Comparison of ENCODE assay signal across 11 mouse cellular contexts in the genomic region with DNA sequence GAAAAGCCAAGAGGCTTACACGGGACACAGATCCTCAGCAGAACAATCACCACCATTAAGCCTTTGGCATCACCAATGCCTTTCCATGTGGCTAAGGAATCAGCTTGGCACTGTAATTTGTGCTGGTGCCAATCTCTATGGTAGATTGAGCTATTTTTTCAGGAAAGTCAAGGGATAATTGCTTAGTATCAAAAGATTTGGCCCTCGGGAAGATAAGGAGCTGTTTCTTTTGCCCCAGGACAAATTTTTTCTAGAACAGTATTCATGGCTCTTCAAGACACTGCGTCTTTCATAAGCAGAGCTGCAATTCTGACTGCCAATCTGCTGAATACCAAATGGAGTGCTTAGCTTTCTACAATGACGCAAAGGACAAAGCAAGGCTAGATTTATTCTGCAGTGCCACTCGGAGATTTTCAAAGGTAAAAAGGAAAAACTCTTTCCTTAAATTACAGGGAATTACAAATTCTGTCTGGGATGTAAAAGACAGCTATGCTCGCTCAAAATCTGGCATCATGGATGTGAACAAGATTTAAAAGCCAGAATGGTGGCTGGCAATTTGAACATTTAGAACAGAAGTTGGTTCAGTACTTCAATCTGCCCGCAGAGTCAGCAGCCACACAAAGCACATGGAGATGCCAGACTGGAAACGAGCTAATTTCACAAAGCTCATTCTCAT. TPM values are rescaled to one million over a fixed set of nuclear protein-coding genes. Genes with fewer than 3 reads are reported as not detected.
A peak's percentile ranks its signal among the peaks of the same experiment; 100 is the strongest.
DNase-seq lines count a peak whose midpoint lies in the region; ATAC-seq lines count a peak whose summit lies in the region.
"Had no signal": no experiment of that assay in that cellular context is flagged by ENCODE, and none has a peak within 500 bp of the region (broad histone marks: within the 10 kb centered on the region; RNA-seq: fewer than 3 reads in every experiment).

No protein-coding gene starts in this region.

- H3K27me3 ChIP-seq in embryonic facial prominence, embryonic 14.5 days (replicated peaks; ENCODE audit: control insufficient read depth, insufficient read depth, low read length) = no peaks in the 10 kb centered on the region
- H3K27me3 ChIP-seq: limb, embryonic 15.5 days had no signal

- H3K9ac ChIP-seq in embryonic facial prominence, embryonic 14.5 days (ENCODE audit: low read depth, low read length) = no peak overlapping the region
- H3K9ac ChIP-seq: limb, embryonic 15.5 days had no signal

- no peaks in the 10 kb centered on the region for H3K4me1 ChIP-seq in embryonic facial prominence, embryonic 14.5 days (ENCODE audit: control insufficient read depth, insufficient read depth, low read length)
- H3K4me1 ChIP-seq: limb, embryonic 15.5 days had no signal

- 0 out of 2 replicates have a peak, but pooled peaks cover 7% of the 10 kb centered on the region for H3K36me3 ChIP-seq in embryonic facial prominence, embryonic 14.5 days (ENCODE audit: control insufficient read depth, insufficient read depth, low read length)
- H3K36me3 ChIP-seq: limb, embryonic 15.5 days had no signal

- 52% methylated on average over 8 of the region's 8 CpGs for WGBS in embryonic facial prominence, embryonic 14.5 days

- no peak overlapping the region for H3K4me3 ChIP-seq in embryonic facial prominence, embryonic 14.5 days (ENCODE audit: low read depth, low read length)
- H3K4me3 ChIP-seq: limb, embryonic 15.5 days had no signal

- H3K27ac ChIP-seq in embryonic facial prominence, embryonic 14.5 days (replicated peaks; ENCODE audit: low read depth, low read length) = 0 out of 2 replicates have a peak overlapping the region, but pooled peaks have one; percentile 55
- H3K27ac ChIP-seq: limb, embryonic 15.5 days had no signal

- no peaks in the 10 kb centered on the region for H3K9me3 ChIP-seq in embryonic facial prominence, embryonic 14.5 days (ENCODE audit: control insufficient read depth, low read length)
- H3K9me3 ChIP-seq: G1E; limb, embryonic 15.5 days had no signal

- DNase-seq in cerebellum, adult 11 months = peak; percentile 42
- peak; percentile 38 for DNase-seq in embryonic facial prominence, embryonic 14.5 days (ENCODE audit: low spot score)
- DNase-seq in layer of hippocampus, adult 9-11 months = peak; percentile 83
- peak; percentile 20 for DNase-seq in naive thymus-derived CD4-positive, alpha-beta T cell, adult 2 months (ENCODE audit: low read depth)
- no peak for DNase-seq in adrenal gland, postnatal 25 days
- no peak for DNase-seq in urinary bladder, adult 2 months (ENCODE audit: low spot score)
- DNase-seq in lung, adult 18-20 months = no peak

- no peak for ATAC-seq in embryonic facial prominence, embryonic 14.5 days (ENCODE audit: low read depth)
- no peak for ATAC-seq in megakaryocyte-erythroid progenitor cell, adult 5-6 weeks (replicated peaks; ENCODE audit: low FRiP score, low TSS enrichment, poor library complexity, severe bottlenecking)

- no peak overlapping the region for H3K4me2 ChIP-seq in embryonic facial prominence, embryonic 14.5 days (ENCODE audit: low read depth, low read length)
- H3K4me2 ChIP-seq: limb, embryonic 15.5 days had no signal

RNA-seq across cellular contexts. Expression of a gene that starts 41.0 kb away (rescaled TPM):
- not detected in 2 replicates for polyA plus RNA-seq in embryonic facial prominence, embryonic 14.5 days (2014; fragmentation: Nextera tagmentation; extraction: Ambion mirVana)
- total RNA-seq in megakaryocyte-erythroid progenitor cell, adult 5-6 weeks (2014; fragmentation: Nextera tagmentation) = 2.6 TPM in 1 of 2 replicates, not detected in the other
- not detected in 2 replicates for total RNA-seq in megakaryocyte-erythroid progenitor cell, adult 5-6 weeks (2017)
- 2.2 TPM in 1 of 2 replicates, not detected in the other for total RNA-seq in adrenal gland, postnatal 25 days (2021)
- 0.10 and 0.17 TPM in 2 replicates for polyA plus RNA-seq in urinary bladder, adult 2 months (2012; rRNA removed)
- total RNA-seq: G1E had no signal
- polyA plus RNA-seq: G1E; heart, postnatal 0 days; limb, embryonic 15.5 days had no signal

RNA-seq across cellular contexts. Expression of a gene that starts 41.4 kb away (rescaled TPM):
- polyA plus RNA-seq in embryonic facial prominence, embryonic 14.5 days (2014; fragmentation: Nextera tagmentation; extraction: Ambion mirVana) = 43.0 and 43.8 TPM in 2 replicates
- 115 and 116 TPM in 2 replicates for total RNA-seq in megakaryocyte-erythroid progenitor cell, adult 5-6 weeks (2014; fragmentation: Nextera tagmentation)
- total RNA-seq in megakaryocyte-erythroid progenitor cell, adult 5-6 weeks (2017) = 24.7 and 27.0 TPM in 2 replicates
- total RNA-seq in adrenal gland, postnatal 25 days (2021) = 78.0 and 81.1 TPM in 2 replicates
- polyA plus RNA-seq in urinary bladder, adult 2 months (2012; rRNA removed) = 71.2 and 80.6 TPM in 2 replicates

RNA-seq across cellular contexts. Expression of a gene that starts 59.1 kb away (rescaled TPM):
- 2.0 and 2.2 TPM in 2 replicates for polyA plus RNA-seq in embryonic facial prominence, embryonic 14.5 days (2014; fragmentation: Nextera tagmentation; extraction: Ambion mirVana)
- total RNA-seq in megakaryocyte-erythroid progenitor cell, adult 5-6 weeks (2014; fragmentation: Nextera tagmentation) = 5.1 and 8.2 TPM in 2 replicates
- 0.89 and 3.4 TPM in 2 replicates for total RNA-seq in megakaryocyte-erythroid progenitor cell, adult 5-6 weeks (2017)
- total RNA-seq in adrenal gland, postnatal 25 days (2021) = 3.4 and 6.6 TPM in 2 replicates
- 8.1 and 8.2 TPM in 2 replicates for polyA plus RNA-seq in urinary bladder, adult 2 months (2012; rRNA removed)

Comparison
In these comparisons a context has a peak if more than half of its experiments do, and no peak if none do; other contexts are left out.
1. DNase-seq: peak in cerebellum, adult 11 months (single experiment), embryonic facial prominence, embryonic 14.5 days (single experiment), layer of hippocampus, adult 9-11 months (single experiment) and naive thymus-derived CD4-positive, alpha-beta T cell, adult 2 months (single experiment); none in adrenal gland, postnatal 25 days (single experiment), urinary bladder, adult 2 months (single experiment) and lung, adult 18-20 months (0 of 2).